Mouse (Mus musculus): ENCODE data around the gene Rpl41. TPM values are rescaled to one million over a fixed set of nuclear protein-coding genes. Genes with fewer than 3 reads are reported as not detected.

The Rpl41 gene
- polyA plus RNA-seq, 1 experiment from 2014 or later, result 2,991 TPM

DNA sequence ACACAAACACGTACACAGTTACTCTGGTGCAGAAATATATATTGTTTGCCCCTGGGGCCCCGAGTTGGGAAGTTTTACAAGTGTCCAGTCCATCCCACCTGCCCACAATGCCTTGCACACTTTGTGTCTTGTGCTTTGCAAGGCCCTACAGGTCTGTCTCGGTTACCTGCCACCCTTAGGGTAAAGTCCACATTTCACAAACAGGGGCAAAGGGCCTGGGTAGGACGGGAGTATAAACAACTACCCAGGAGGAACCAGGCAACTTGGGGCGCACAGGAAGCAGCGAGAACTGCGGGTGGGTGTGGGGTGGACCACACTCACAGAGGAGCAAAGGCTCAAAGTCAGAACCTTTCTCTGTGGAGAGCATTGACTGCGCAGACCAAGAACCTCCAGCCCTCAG is 38.6 kb upstream of the Rpl41 start:
- Histone ChIP-seq H3K4me3 (ENCODE audit: low read depth, low read length) (no peak overlapping the region), H3K27ac (ENCODE audit: low read depth, low read length) (no peak overlapping the region), H3K4me1 (ENCODE audit: control insufficient read depth, insufficient read depth, low read length) (peaks cover 5% of the 10 kb centered on the region; the same call in 1 of the 2 replicates), H3K9me3 (ENCODE audit: control insufficient read depth, low read length) (no peaks in the 10 kb centered on the region), H3K27me3 (ENCODE audit: control insufficient read depth, insufficient read depth, low read length) (peaks cover 32% of the 10 kb centered on the region), H3K36me3 (ENCODE audit: control insufficient read depth, insufficient read depth, low read length) (no peaks in the 10 kb centered on the region), H3K9ac (ENCODE audit: low read length) (no peak overlapping the region), H3K4me2 (no peak overlapping the region)
- ATAC-seq (ENCODE audit: low FRiP score) (no peak), DNase-seq (ENCODE audit: low spot score, missing footprints) (no peak)
- 60% methylated on average over 8 of the region's 8 CpGs for WGBS

- peaks cover 32% of the 10 kb centered on the region for H3K27me3 ChIP-seq (ENCODE audit: control insufficient read depth, insufficient read depth, low read length)
- H3K4me2 ChIP-seq, result no peak overlapping the region
Observed at GRCm38 (mm10) chr10:128587120-128587519, 38.0 kb upstream of the Rpl41 start.

DNA sequence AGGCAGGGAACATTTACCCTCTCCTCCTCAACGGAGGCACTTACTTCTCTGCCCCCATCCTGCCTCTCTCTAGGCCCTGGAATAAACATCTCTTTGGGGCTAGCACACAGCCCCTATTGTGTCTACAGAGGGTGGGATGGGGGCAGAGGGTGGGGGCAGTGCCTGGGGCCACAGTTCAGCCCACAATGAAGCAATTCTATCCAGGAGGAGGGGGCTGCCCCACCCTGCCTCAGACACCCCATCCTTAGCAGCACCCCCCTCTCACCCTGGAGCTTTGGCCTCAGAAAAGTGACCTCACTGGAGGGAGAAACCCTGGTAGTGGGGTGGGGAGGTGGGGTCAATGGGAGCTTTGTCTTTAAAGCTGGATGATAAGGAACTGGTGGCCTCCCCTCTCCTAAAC is 37.4 kb upstream of the Rpl41 start:
- no peak overlapping the region for H3K9ac ChIP-seq (ENCODE audit: low read length)
- no peak overlapping the region for H3K4me2 ChIP-seq
- H3K27me3 ChIP-seq (ENCODE audit: control insufficient read depth, insufficient read depth, low read length), result peaks cover 32% of the 10 kb centered on the region
- 10% methylated on average over 1 of the region's 1 CpGs for WGBS
- no peak for ATAC-seq (ENCODE audit: low FRiP score)
- no peak for DNase-seq (ENCODE audit: low spot score, missing footprints)
- no peaks in the 10 kb centered on the region for H3K36me3 ChIP-seq (ENCODE audit: control insufficient read depth, insufficient read depth, low read length)
- H3K27ac ChIP-seq (ENCODE audit: low read depth, low read length), result no peak overlapping the region
- no peak overlapping the region for H3K4me3 ChIP-seq (ENCODE audit: low read depth, low read length)
- H3K9me3 ChIP-seq (ENCODE audit: control insufficient read depth, low read length), result no peaks in the 10 kb centered on the region
- H3K4me1 ChIP-seq (ENCODE audit: control insufficient read depth, insufficient read depth, low read length), result peaks cover 5% of the 10 kb centered on the region; the same call in 1 of the 2 replicates

More at GRCm38 (mm10) chr10:128587120-128587519, 38.0 kb upstream of the Rpl41 start:
- Histone ChIP-seq H3K4me1 (ENCODE audit: control insufficient read depth, insufficient read depth, low read length) (peaks cover 5% of the 10 kb centered on the region; the same call in 1 of the 2 replicates), H3K27ac (ENCODE audit: low read depth, low read length) (no peak overlapping the region), H3K36me3 (ENCODE audit: control insufficient read depth, insufficient read depth, low read length) (no peaks in the 10 kb centered on the region), H3K9me3 (ENCODE audit: control insufficient read depth, low read length) (no peaks in the 10 kb centered on the region), H3K4me3 (ENCODE audit: low read depth, low read length) (no peak overlapping the region), H3K9ac (ENCODE audit: low read length) (no peak overlapping the region)
- 64% methylated on average over 4 of the region's 4 CpGs for WGBS
- ATAC-seq (ENCODE audit: low FRiP score) (no peak), DNase-seq (ENCODE audit: low spot score, missing footprints) (no peak)

DNA sequence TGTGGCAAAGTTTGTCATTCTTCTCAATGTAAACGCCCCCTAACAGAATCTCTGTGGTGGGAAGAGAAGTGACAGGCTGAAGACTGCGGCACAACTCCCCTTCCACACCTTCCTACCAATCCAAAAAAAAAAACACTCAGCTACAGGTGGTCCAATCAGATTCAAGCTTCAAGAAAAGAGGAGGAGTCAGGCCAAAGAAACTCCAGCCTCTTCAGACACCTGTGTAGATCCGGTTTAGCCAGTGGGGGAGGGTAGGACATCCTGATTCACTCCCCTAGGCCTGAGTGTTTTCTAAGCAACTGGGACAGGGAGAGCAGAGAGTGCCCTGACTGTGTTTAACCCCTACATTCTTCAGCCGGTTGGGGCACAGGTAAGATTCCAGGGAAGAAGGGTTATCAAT is 35.3 kb upstream of the Rpl41 start:
- H3K36me3 ChIP-seq (ENCODE audit: control insufficient read depth, insufficient read depth, low read length), result no peaks in the 10 kb centered on the region
- no peak overlapping the region for H3K9ac ChIP-seq (ENCODE audit: low read length)
- H3K4me3 ChIP-seq (ENCODE audit: low read depth, low read length), result no peak overlapping the region
- 12% methylated on average over 4 of the region's 4 CpGs for whole genome bisulfite sequencing
- ATAC-seq (ENCODE audit: low FRiP score), result no peak
- no peak overlapping the region for H3K4me2 ChIP-seq
- peaks cover 28% of the 10 kb centered on the region for H3K27me3 ChIP-seq (ENCODE audit: control insufficient read depth, insufficient read depth, low read length)
- peaks cover 4% of the 10 kb centered on the region; the same call in 1 of the 2 replicates for H3K4me1 ChIP-seq (ENCODE audit: control insufficient read depth, insufficient read depth, low read length)
- no peaks in the 10 kb centered on the region for H3K9me3 ChIP-seq (ENCODE audit: control insufficient read depth, low read length)
- no peak for DNase-seq (ENCODE audit: low spot score, missing footprints)
- H3K27ac ChIP-seq (ENCODE audit: low read depth, low read length), result no peak overlapping the region

GRCm38 (mm10) chr10:128583644-128584043 is 34.5 kb upstream of the Rpl41 start:
- Histone ChIP-seq H3K9me3 (ENCODE audit: control insufficient read depth, low read length) (no peaks in the 10 kb centered on the region), H3K4me1 (ENCODE audit: control insufficient read depth, insufficient read depth, low read length) (no peaks in the 10 kb centered on the region), H3K4me3 (ENCODE audit: low read depth, low read length) (no peak overlapping the region), H3K4me2 (no peak overlapping the region), H3K27me3 (ENCODE audit: control insufficient read depth, insufficient read depth, low read length) (peaks cover 21% of the 10 kb centered on the region), H3K9ac (ENCODE audit: low read length) (no peak overlapping the region), H3K36me3 (ENCODE audit: control insufficient read depth, insufficient read depth, low read length) (no peaks in the 10 kb centered on the region), H3K27ac (ENCODE audit: low read depth, low read length) (no peak overlapping the region)
- WGBS, result 20% methylated on average over 7 of the region's 7 CpGs
- DNase-seq (ENCODE audit: low spot score, missing footprints), result no peak
- no peak for ATAC-seq (ENCODE audit: low FRiP score)

DNA sequence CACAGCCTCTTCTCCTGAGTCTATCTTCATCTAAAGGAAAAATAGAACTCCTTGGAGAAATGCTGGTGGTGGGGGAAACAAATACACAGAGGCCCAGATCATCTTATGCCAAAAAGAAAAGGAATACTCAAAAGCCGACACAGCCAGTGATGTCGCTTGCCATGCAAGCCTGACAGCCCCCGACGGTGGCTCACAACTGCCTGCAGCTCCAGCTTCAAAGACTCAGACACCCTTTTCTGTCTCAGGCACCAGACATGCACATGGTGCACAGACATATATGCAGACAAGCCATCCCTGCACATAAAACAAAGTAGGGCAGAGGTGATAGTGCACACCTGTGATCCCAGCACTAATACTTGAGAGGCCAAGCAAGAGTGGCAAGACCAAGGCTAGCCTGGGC is 30.6 kb upstream of the Rpl41 start:
- H3K9me3 ChIP-seq (ENCODE audit: control insufficient read depth, low read length), result no peaks in the 10 kb centered on the region; the same call in 1 of the 2 replicates
- ATAC-seq (ENCODE audit: low FRiP score), result no peak
- no peak overlapping the region for H3K27ac ChIP-seq (ENCODE audit: low read depth, low read length)
- H3K36me3 ChIP-seq (ENCODE audit: control insufficient read depth, insufficient read depth, low read length), result no peaks in the 10 kb centered on the region
- H3K4me3 ChIP-seq (ENCODE audit: low read depth, low read length), result no peak overlapping the region
- no peak overlapping the region for H3K9ac ChIP-seq (ENCODE audit: low read length)
- WGBS, result 88% methylated on average over 4 of the region's 4 CpGs
- no peaks in the 10 kb centered on the region for H3K27me3 ChIP-seq (ENCODE audit: control insufficient read depth, insufficient read depth, low read length)
- DNase-seq (ENCODE audit: low spot score, missing footprints), result no peak
- no peaks in the 10 kb centered on the region for H3K4me1 ChIP-seq (ENCODE audit: control insufficient read depth, insufficient read depth, low read length)
- H3K4me2 ChIP-seq, result no peak overlapping the region

GRCm38 (mm10) chr10:128579298-128579697 is 30.2 kb upstream of the Rpl41 start:
- ATAC-seq (ENCODE audit: low FRiP score), result no peak
- Histone ChIP-seq H3K9ac (ENCODE audit: low read length) (no peak overlapping the region), H3K4me3 (ENCODE audit: low read depth, low read length) (no peak overlapping the region), H3K27me3 (ENCODE audit: control insufficient read depth, insufficient read depth, low read length) (no peaks in the 10 kb centered on the region), H3K4me2 (no peak overlapping the region), H3K36me3 (ENCODE audit: control insufficient read depth, insufficient read depth, low read length) (no peaks in the 10 kb centered on the region), H3K9me3 (ENCODE audit: control insufficient read depth, low read length) (no peaks in the 10 kb centered on the region; the same call in 1 of the 2 replicates), H3K4me1 (ENCODE audit: control insufficient read depth, insufficient read depth, low read length) (no peaks in the 10 kb centered on the region), H3K27ac (ENCODE audit: low read depth, low read length) (no peak overlapping the region)
- DNase-seq (ENCODE audit: low spot score, missing footprints), result no peak
- WGBS, result 77% methylated on average over 3 of the region's 3 CpGs

- no peak overlapping the region for H3K9ac ChIP-seq (ENCODE audit: low read length)
- WGBS, result 81% methylated on average over 11 of the region's 11 CpGs
- ATAC-seq (ENCODE audit: low FRiP score), result no peak
Observed at GRCm38 (mm10) chr10:128578330-128578729, 29.2 kb upstream of the Rpl41 start.

GRCm38 (mm10) chr10:128575063-128575462 is 26.0 kb upstream of the Rpl41 start:
- Histone ChIP-seq H3K9me3 (ENCODE audit: control insufficient read depth, low read length) (no peaks in the 10 kb centered on the region; the same call in 1 of the 2 replicates), H3K27ac (ENCODE audit: low read depth, low read length) (no peak overlapping the region), H3K4me2 (no peak overlapping the region), H3K9ac (ENCODE audit: low read length) (no peak overlapping the region), H3K4me3 (ENCODE audit: low read depth, low read length) (no peak overlapping the region), H3K27me3 (ENCODE audit: control insufficient read depth, insufficient read depth, low read length) (no peaks in the 10 kb centered on the region), H3K4me1 (ENCODE audit: control insufficient read depth, insufficient read depth, low read length) (no peaks in the 10 kb centered on the region), H3K36me3 (ENCODE audit: control insufficient read depth, insufficient read depth, low read length) (no peaks in the 10 kb centered on the region)
- 98% methylated on average over 2 of the region's 2 CpGs for WGBS
- DNase-seq (ENCODE audit: low spot score, missing footprints) (no peak), ATAC-seq (ENCODE audit: low FRiP score) (no peak)

More at GRCm38 (mm10) chr10:128578330-128578729, 29.2 kb upstream of the Rpl41 start:
- no peak for DNase-seq (ENCODE audit: low spot score, missing footprints)
- Histone ChIP-seq H3K9me3 (ENCODE audit: control insufficient read depth, low read length) (no peaks in the 10 kb centered on the region; the same call in 1 of the 2 replicates), H3K36me3 (ENCODE audit: control insufficient read depth, insufficient read depth, low read length) (no peaks in the 10 kb centered on the region), H3K27me3 (ENCODE audit: control insufficient read depth, insufficient read depth, low read length) (no peaks in the 10 kb centered on the region), H3K4me2 (no peak overlapping the region), H3K4me3 (ENCODE audit: low read depth, low read length) (no peak overlapping the region), H3K4me1 (ENCODE audit: control insufficient read depth, insufficient read depth, low read length) (no peaks in the 10 kb centered on the region), H3K27ac (ENCODE audit: low read depth, low read length) (no peak overlapping the region)

Measured in midbrain, embryonic 11.5 days (tissue).